Mouse (Mus musculus): Measurements from ENCODE around the gene Abcb9. TPM values are rescaled to one million over a fixed set of nuclear protein-coding genes. Genes with fewer than 3 reads are reported as not detected.
A peak's percentile ranks its signal among the peaks of the same experiment; 100 is the strongest.

The Abcb9 gene
- polyA plus RNA-seq, 1 experiment: 7.4 TPM

GRCm38 (mm10) chr5:124114276-124115025, 18.9 kb upstream of the Abcb9 start:
- no peak for TF ChIP-seq CTCF (IDR thresholded peaks at IDR 0.05; ENCODE audit: control insufficient read depth, insufficient read depth, low read length)
- TF ChIP-seq POLR2A (IDR thresholded peaks at IDR 0.05; ENCODE audit: borderline replicate concordance, control insufficient read depth, low read depth, low read length): no peak
- Histone ChIP-seq H3K4me3 (replicated peaks; ENCODE audit: control insufficient read depth, low read depth, low read length) (no peak overlapping the region), H3K4me1 (ENCODE audit: control insufficient read depth, insufficient read depth, low read length) (peaks cover 2% of the 10 kb centered on the region; the same call in 1 of the 2 replicates), H3K27ac (ENCODE audit: control insufficient read depth, insufficient read depth, low read depth, low read length, poor library complexity) (no peak overlapping the region)
- 92% methylated on average over 24 of the region's 24 CpGs for WGBS

GRCm38 (mm10) chr5:124113030-124113429, 17.4 kb upstream of the Abcb9 start:
- WGBS: 17% methylated on average over 14 of the region's 14 CpGs
- Histone ChIP-seq H3K4me3 (replicated peaks; ENCODE audit: control insufficient read depth, low read depth, low read length) (peak overlapping the region; percentile 95), H3K4me1 (ENCODE audit: control insufficient read depth, insufficient read depth, low read length) (peaks cover 2% of the 10 kb centered on the region; the same call in 1 of the 2 replicates), H3K27ac (ENCODE audit: control insufficient read depth, insufficient read depth, low read depth, low read length, poor library complexity) (peak overlapping the region; percentile 96; the same call in 1 of the 2 replicates)
- TF ChIP-seq CTCF (IDR thresholded peaks at IDR 0.05; ENCODE audit: control insufficient read depth, insufficient read depth, low read length) (peak; percentile 52; the same call in 1 of the 2 replicates), POLR2A (IDR thresholded peaks at IDR 0.05; ENCODE audit: borderline replicate concordance, control insufficient read depth, low read depth, low read length) (no peak)

GRCm38 (mm10) chr5:124112531-124112930, 16.9 kb upstream of the Abcb9 start:
- TF ChIP-seq CTCF (IDR thresholded peaks at IDR 0.05; ENCODE audit: control insufficient read depth, insufficient read depth, low read length) (no peak), POLR2A (IDR thresholded peaks at IDR 0.05; ENCODE audit: borderline replicate concordance, control insufficient read depth, low read depth, low read length) (no peak)
- Histone ChIP-seq H3K4me1 (ENCODE audit: control insufficient read depth, insufficient read depth, low read length) (peaks cover 2% of the 10 kb centered on the region; the same call in 1 of the 2 replicates), H3K27ac (ENCODE audit: control insufficient read depth, insufficient read depth, low read depth, low read length, poor library complexity) (peak overlapping the region; percentile 96), H3K4me3 (replicated peaks; ENCODE audit: control insufficient read depth, low read depth, low read length) (peak overlapping the region; percentile 95)
- WGBS: under 1% methylated on average over 18 of the region's 18 CpGs

- TF ChIP-seq CTCF (IDR thresholded peaks at IDR 0.05; ENCODE audit: control insufficient read depth, insufficient read depth, low read length) (peak; percentile 45; the same call in 1 of the 2 replicates), POLR2A (IDR thresholded peaks at IDR 0.05; ENCODE audit: borderline replicate concordance, control insufficient read depth, low read depth, low read length) (peak; percentile 66; the same call in 1 of the 2 replicates)
- under 1% methylated on average over 66 of the region's 66 CpGs for WGBS
- Histone ChIP-seq H3K4me1 (ENCODE audit: control insufficient read depth, insufficient read depth, low read length) (peaks cover 2% of the 10 kb centered on the region; the same call in 1 of the 2 replicates), H3K4me3 (replicated peaks; ENCODE audit: control insufficient read depth, low read depth, low read length) (peak within 1 kb of the TSS; percentile 95), H3K27ac (ENCODE audit: control insufficient read depth, insufficient read depth, low read depth, low read length, poor library complexity) (peak within 1 kb of the TSS; percentile 96)
These were observed 16.3 kb upstream of the Abcb9 start, which contains the start of gene Ogfod2 for GRCm38 (mm10) chr5:124111742-124112497. Gene Ogfod2, plus strand, starts transcription at chr5:124112297.

GRCm38 (mm10) chr5:124111077-124111741, 15.6 kb upstream of the Abcb9 start:
- Histone ChIP-seq H3K4me3 (replicated peaks; ENCODE audit: control insufficient read depth, low read depth, low read length) (peak overlapping the region; percentile 95), H3K27ac (ENCODE audit: control insufficient read depth, insufficient read depth, low read depth, low read length, poor library complexity) (peak overlapping the region; percentile 96), H3K4me1 (ENCODE audit: control insufficient read depth, insufficient read depth, low read length) (no peaks in the 10 kb centered on the region; the same call in 1 of the 2 replicates)
- 15% methylated on average over 17 of the region's 17 CpGs for WGBS
- peak; percentile 84 for TF ChIP-seq CTCF (IDR thresholded peaks at IDR 0.05; ENCODE audit: control insufficient read depth, insufficient read depth, low read length)
- TF ChIP-seq POLR2A (IDR thresholded peaks at IDR 0.05; ENCODE audit: borderline replicate concordance, control insufficient read depth, low read depth, low read length): no peak

- no peaks in the 10 kb centered on the region for H3K4me1 ChIP-seq (ENCODE audit: control insufficient read depth, insufficient read depth, low read length)
- TF ChIP-seq CTCF (IDR thresholded peaks at IDR 0.05; ENCODE audit: control insufficient read depth, insufficient read depth, low read length): no peak
- no peak for TF ChIP-seq POLR2A (IDR thresholded peaks at IDR 0.05; ENCODE audit: borderline replicate concordance, control insufficient read depth, low read depth, low read length)
- 88% methylated on average over 9 of the region's 9 CpGs for WGBS
- no peak overlapping the region for H3K4me3 ChIP-seq (replicated peaks; ENCODE audit: control insufficient read depth, low read depth, low read length)
- H3K27ac ChIP-seq (ENCODE audit: control insufficient read depth, insufficient read depth, low read depth, low read length, poor library complexity): no peak overlapping the region
These were observed 8.0 kb upstream of the Abcb9 start for GRCm38 (mm10) chr5:124103552-124103951.

- H3K4me3 ChIP-seq (replicated peaks; ENCODE audit: control insufficient read depth, low read depth, low read length): no peak overlapping the region
- H3K4me1 ChIP-seq (ENCODE audit: control insufficient read depth, insufficient read depth, low read length): no peaks in the 10 kb centered on the region
- no peak for TF ChIP-seq POLR2A (IDR thresholded peaks at IDR 0.05; ENCODE audit: borderline replicate concordance, control insufficient read depth, low read depth, low read length)
- TF ChIP-seq CTCF (IDR thresholded peaks at IDR 0.05; ENCODE audit: control insufficient read depth, insufficient read depth, low read length): no peak
- H3K27ac ChIP-seq (ENCODE audit: control insufficient read depth, insufficient read depth, low read depth, low read length, poor library complexity): no peak overlapping the region
- 73% methylated on average over 3 of the region's 3 CpGs for WGBS
These were observed 7.4 kb upstream of the Abcb9 start for GRCm38 (mm10) chr5:124103020-124103419.
